Mouse (Mus musculus) CH12.LX (cell line): ENCODE results near the gene Epc2.

Source experiments
- CTCF ChIP-seq, 2 experiments: IDR thresholded peaks in 1 of 2; conservative IDR thresholded peaks in 1 of 2; 2 replicates each; pipeline ENCODE4 v1.5.1; 2011 to 2012; ENCODE audit warnings: low read depth in 2 of 2, low read length in 2 of 2, improper control_type of control experiment in 1 of 2, inconsistent platforms in 1 of 2, mild to moderate bottlenecking in 1 of 2, moderate library complexity in 1 of 2
- EP300 ChIP-seq: IDR thresholded peaks from 2 replicates; pipeline ENCODE4 v1.6.1; 2011; ENCODE audit warnings: low read length, improper control_type of control experiment
- ETS1 ChIP-seq: conservative IDR thresholded peaks from 2 replicates; pipeline ENCODE4 v1.6.1; 2012; ENCODE audit warnings: low read depth, mild to moderate bottlenecking, inconsistent platforms, low read length, improper control_type of control experiment, moderate library complexity
- HCFC1 ChIP-seq: IDR thresholded peaks from 2 replicates; pipeline ENCODE4 v1.6.1; 2012; ENCODE audit warnings: low read depth, mild to moderate bottlenecking, inconsistent platforms, low read length, improper control_type of control experiment
- POLR2A ChIP-seq: IDR thresholded peaks from 2 replicates; pipeline ENCODE4 v1.6.1; 2011; ENCODE audit warnings: low read depth, mild to moderate bottlenecking, improper control_type of control experiment, low read length
- ZC3H11A ChIP-seq: IDR thresholded peaks from 2 replicates; pipeline ENCODE4 v1.6.1; 2012; ENCODE audit warnings: low read depth, mild to moderate bottlenecking, inconsistent platforms, low read length, improper control_type of control experiment

DNA sequence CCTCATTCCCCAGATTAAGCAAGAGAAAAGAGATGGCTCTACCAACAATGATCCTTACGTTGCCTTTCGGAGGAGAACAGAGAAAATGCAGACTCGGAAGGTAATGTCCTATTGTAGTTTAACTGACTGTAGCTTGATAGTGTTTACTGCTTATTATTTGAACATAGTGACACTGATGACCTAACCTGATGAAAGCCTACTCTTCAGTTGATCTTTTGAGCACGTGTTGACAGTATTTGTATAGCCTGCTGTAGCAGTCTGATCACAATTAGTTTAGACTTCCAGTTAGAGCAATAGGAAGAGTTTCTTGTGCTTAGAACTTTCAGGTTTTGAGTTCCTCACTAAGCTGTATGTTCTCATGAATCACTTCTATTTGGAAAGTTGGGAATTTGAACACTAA lies 71.3 kb downstream of the Epc2 start:
- TF ChIP-seq ETS1, result no peak
- TF ChIP-seq ZC3H11A, result no peak
- TF ChIP-seq HCFC1, result no peak
- TF ChIP-seq CTCF (conservative IDR thresholded peaks at IDR 0.05 in 1 of 2, IDR thresholded peaks at IDR 0.05 in 1 of 2; ENCODE audit: low read depth in 2 of 2, low read length in 2 of 2), result no peak
- no peak for TF ChIP-seq EP300
- TF ChIP-seq POLR2A, result no peak
